Mouse (Mus musculus): Measurements from ENCODE around the gene Esrrg.

- TF ChIP-seq CTCF (IDR thresholded peaks at IDR 0.05; ENCODE audit: extremely low read depth, insufficient read depth, insufficient read length, insufficient replicate concordance) = no peak
- TF ChIP-seq POLR2A (IDR thresholded peaks at IDR 0.05; ENCODE audit: low read depth, low read length) = no peak
Measured at GRCm38 (mm10) chr1:187757981-187758380, 149.4 kb downstream of the Esrrg start.
